Mouse (Mus musculus) cerebellum, postnatal 25 days (tissue): ENCODE measurements around the gene Rab44.
"Not testable (repeated sequence)": the region's sequence is repeated elsewhere in the genome, so short reads cannot be mapped to it uniquely, and the experiment has no call there.

Experiments used
- DNase-seq, 2 experiments: peaks; one replicate each; pipeline ENCODE4 v3.0.0; 2021; ENCODE audit warnings: mixed read lengths in 2 of 2

Gene Rab44

GRCm38 (mm10) chr17:29113591-29114352 lies at the start of gene Rab44:
Gene Rab44 (plus strand): TSS chr17:29114145.
- DNase-seq: no peak

DNA sequence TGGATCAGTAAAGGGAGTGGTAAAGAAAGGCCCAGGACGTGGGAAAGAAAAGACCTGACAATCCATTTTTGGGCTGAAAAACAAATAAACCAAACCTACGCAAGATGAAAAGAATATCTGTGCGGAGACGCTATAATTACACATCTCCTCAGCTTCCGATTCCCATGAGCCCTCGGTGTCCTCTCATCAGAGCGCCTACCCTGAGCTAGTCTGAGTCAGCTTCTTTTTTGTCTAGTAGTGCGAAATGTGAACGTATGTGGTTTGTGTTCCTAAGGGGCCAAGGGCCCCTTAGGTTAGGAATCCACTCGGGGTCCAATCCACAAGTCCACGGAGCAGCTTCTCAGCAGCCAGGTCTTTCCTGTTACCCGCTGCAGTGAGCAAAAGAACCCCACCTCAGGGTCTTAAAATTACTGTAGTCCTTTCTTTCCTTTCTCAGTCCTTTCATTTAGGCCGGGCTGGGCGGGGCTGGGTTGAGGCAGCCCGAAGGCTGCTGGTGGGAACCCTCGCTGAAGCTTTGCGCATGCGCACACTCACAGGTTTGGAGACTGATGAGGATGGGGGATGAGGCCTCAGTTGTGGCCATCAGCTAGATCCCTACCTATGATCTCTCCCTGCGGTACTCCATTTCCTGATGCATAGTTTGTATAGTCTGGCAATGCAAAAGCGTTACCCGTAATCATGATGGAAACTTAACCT lies 48.6 kb upstream of the Rab44 start:
- no peak for DNase-seq

GRCm38 (mm10) chr17:29065971-29066370 lies 48.0 kb upstream of the Rab44 start:
- no peak for DNase-seq

GRCm38 (mm10) chr17:29067416-29067815 lies 46.5 kb upstream of the Rab44 start:
- DNase-seq: not testable (repeated sequence)

- DNase-seq: no peak
These were observed 46.1 kb upstream of the Rab44 start for GRCm38 (mm10) chr17:29067847-29068246.

DNA sequence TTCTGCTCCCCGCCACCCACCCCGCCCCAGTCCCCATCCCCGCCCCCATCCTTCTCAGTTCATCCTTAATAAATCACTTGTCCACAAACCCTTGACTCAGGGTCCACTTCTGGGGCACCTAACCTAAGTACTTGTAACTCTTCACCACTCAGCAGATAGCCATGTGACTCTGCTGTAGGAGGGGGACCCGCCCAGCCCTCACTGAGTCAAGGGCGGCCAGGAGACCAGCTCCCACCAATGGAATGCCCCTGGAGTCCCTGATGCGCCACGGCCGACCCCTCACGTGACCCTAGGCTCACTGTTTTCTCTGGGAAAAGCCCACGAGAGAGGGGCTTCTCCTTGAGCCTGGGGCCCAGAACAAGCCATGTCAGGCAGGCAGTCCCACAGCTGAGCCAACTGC lies 44.9 kb upstream of the Rab44 start:
- DNase-seq: no peak

GRCm38 (mm10) chr17:29071820-29072219 lies 42.1 kb upstream of the Rab44 start:
- no peak for DNase-seq

GRCm38 (mm10) chr17:29072701-29073307 lies 41.1 kb upstream of the Rab44 start:
- no peak for DNase-seq

DNA sequence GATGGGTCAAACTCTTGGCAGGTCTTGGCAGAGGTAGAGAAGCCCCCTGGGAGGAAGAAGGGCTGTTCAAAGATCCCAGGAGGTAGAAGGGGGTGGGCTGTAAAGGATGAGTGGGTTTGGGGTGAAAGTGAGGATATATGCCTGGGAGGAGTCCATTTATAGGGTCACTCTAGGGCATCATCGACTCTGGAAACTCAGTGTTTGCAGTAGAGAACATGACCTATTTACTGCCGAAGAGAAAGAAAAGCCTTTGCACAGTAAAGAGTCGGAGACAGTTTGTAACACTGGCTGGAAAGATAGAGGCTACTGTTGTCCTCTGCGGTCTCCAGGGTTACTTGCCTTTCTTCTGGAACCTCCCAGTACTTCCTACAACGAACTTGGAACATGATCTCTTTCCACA lies 40.6 kb upstream of the Rab44 start:
- DNase-seq: no peak

DNA sequence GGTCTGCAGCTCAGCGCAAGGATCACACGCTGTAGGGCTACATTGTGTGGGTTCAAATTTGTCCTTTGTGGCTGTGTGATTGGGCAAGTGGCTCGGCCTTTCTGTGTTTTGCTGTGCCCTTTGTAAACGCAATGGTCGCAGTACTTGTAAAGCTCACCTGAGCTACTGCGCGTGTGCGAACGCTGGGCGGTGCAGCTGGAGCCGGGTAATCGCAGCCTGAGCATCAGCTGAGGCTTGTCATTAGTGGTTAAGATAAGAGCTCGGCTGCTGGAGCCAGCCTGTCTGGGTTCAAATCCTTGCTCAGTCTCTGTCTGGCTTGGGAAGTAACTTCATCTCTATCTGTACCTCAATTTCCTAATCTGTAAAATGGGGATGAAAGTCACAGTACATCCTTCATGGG lies 39.9 kb upstream of the Rab44 start:
- DNase-seq: no peak

DNA sequence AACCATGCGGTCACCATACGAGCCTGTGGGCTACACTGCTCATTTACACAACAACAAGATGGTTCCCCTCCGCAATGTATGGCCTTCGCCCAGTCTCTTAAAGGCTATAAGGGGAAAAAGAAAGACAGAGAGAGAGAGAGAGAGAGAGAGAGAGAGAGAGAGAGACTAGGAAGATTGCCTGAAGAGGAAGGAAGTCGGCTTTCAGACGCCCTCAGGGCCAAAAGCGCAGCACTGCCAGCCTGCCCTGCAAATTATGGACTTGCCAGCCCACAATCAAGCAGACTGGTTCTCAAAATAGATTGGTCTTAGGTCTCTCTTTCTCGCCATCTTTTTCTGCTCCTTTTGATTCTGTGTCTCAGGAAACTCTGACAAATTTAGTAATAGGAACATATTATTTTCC lies 37.7 kb upstream of the Rab44 start:
- DNase-seq: no peak

DNA sequence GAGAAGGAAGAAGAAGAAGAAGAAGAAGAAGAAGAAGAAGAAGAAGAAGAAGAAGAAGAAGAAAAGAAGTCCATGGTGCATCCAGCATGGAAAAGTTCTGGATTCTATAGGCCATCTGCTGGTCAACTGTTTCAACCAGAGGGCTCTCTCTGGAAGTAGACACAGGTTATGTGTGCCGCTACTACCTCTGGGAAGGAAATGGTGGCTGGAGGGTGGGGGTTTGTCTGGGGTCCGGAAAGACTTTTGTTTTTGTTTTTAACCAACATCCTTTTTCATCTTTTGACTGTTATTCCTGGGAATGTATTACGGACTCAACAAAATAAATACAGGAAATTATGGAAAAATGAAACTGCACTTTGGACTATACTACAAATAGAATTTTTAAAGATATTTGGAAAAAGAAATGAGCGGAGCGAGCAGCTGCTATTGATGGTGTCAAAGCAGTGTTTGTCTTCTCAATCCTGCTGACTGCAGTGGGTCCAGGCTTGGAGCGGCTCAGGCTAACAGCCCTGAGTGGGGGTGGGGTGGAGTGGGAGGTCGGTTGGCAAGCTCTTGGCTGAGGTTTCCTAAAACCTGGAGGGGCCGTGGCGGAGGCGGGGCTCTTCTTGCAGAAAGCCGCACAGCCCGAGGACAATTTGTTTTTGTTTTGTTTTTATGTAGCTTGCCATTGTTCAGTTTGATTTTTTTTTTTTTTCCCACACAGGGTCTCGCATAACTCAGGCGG lies 36.0 kb upstream of the Rab44 start:
- DNase-seq: peak; percentile 20 to 57

DNA sequence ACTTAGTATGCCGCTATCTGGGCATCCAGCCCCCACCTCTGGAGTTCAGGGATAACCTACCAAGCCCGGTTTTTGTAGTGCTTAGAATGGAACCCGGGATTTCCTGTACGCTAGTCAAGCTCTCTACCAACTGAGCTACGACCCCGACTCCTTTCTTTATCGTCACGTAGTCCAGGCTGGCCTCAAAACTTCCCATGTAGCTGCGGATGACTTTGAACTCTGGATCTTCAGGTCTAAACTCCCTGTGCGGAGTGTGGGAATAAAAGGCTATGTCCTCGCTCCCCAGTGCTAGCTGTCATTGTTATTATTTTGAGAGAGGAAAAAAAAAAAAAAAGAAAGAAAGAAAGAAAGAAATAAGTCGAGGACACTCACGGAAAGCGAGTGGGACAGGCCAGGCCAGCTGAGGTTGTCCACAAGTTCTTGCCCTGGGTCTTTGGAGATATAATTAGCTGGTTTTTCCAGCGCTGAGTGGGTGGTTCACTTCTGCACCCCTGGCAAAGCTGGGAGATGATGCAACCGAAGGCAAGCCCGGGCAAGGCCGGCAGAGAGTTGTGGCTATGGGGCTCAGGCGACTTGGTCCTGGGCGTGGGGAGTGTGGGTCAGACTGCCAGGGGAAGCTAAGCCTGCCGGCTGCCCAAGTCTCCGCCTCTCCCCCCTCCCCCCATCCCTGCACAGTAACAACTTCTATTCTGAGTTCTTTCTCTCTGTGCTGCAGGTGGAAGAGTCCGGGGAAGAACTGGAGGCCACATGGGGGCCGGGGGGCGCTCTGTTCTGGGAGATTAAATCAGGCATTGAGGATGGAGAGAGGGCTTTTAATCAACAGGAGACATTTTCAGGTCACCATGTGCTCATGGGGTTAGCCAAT lies 35.2 kb upstream of the Rab44 start:
- peak in 1 of 2 experiments; percentile 23 for DNase-seq

GRCm38 (mm10) chr17:29080758-29081617 lies 33.0 kb upstream of the Rab44 start:
- no peak for DNase-seq

GRCm38 (mm10) chr17:29081618-29082381 lies 32.1 kb upstream of the Rab44 start:
- DNase-seq: no peak

- no peak for DNase-seq
These were observed 30.4 kb upstream of the Rab44 start for GRCm38 (mm10) chr17:29083586-29083985.

GRCm38 (mm10) chr17:29084656-29085055 lies 29.3 kb upstream of the Rab44 start:
- peak in 1 of 2 experiments; percentile 1 for DNase-seq

GRCm38 (mm10) chr17:29085266-29085665 lies 28.7 kb upstream of the Rab44 start:
- peak in 1 of 2 experiments; percentile 1 for DNase-seq

GRCm38 (mm10) chr17:29086916-29087315 lies 27.0 kb upstream of the Rab44 start:
- DNase-seq: peak; percentile 22 to 44

DNA sequence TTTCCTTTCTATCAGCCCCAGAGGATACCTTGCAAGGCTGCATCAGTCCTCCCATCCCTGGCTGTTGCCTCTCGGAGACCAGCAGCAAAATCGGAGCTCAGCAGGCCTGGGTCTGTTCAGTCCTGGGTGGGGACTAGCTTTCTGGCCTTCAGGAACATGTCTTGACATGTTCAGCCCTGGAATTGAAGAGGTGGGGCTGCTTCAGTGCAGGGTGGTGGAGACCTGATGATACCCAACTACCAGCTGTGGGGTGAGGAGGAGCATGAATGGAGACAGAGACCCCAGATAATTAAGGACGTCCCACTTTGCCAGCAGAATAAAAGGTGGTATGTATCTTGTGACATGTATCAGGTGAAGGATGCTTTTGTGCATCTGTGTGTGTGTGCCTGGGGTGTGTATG lies 23.2 kb upstream of the Rab44 start, which contains the start of gene Cdkn1a:
Gene Cdkn1a, plus strand, starts transcription at position 201 of the 400 bp plus-strand sequence.
- no peak for DNase-seq
